Mouse (Mus musculus) lung, embryonic 15.5 days (tissue): ENCODE data around the gene Gfra4. TPM values are rescaled to one million over a fixed set of nuclear protein-coding genes. Genes with fewer than 3 reads are reported as not detected.

Source experiments
- ATAC-seq: fragments of 200-750 bp; cut with Nextera tagmentation; 2 replicates; pipeline ENCODE4 v1.8.0; 2017; ENCODE audit warnings: moderate number of reproducible peaks, borderline replicate concordance; ENCODE audit not compliant: low FRiP score, low TSS enrichment; ENCODE audit errors: extremely low read depth
- H3K27ac ChIP-seq: fragments of 300-500 bp; sonication (generic); 2 replicates; pipeline ENCODE4 v1.5.1; 2015; ENCODE audit warnings: moderate library complexity, mild to moderate bottlenecking, inconsistent platforms
- H3K27me3 ChIP-seq: fragments of 300-500 bp; sonication (generic); 2 replicates; pipeline ENCODE4 v1.6.1; 2015; ENCODE audit warnings: inconsistent platforms
- H3K36me3 ChIP-seq: fragments of 300-500 bp; sonication (generic); 2 replicates; pipeline ENCODE4 v1.6.1; 2015; ENCODE audit warnings: inconsistent platforms
- H3K4me1 ChIP-seq: fragments of 300-500 bp; sonication (generic); 2 replicates; pipeline ENCODE4 v1.6.1; 2015; ENCODE audit warnings: inconsistent platforms
- H3K4me2 ChIP-seq: fragments of 300-500 bp; sonication (generic); 2 replicates; pipeline ENCODE4 v1.6.1; 2015; ENCODE audit warnings: inconsistent platforms, mild to moderate bottlenecking, moderate library complexity
- H3K4me3 ChIP-seq: fragments of 300-500 bp; sonication (generic); 2 replicates; pipeline ENCODE4 v1.5.1; 2015; ENCODE audit warnings: mild to moderate bottlenecking, inconsistent platforms
- H3K9ac ChIP-seq: fragments of 300-500 bp; sonication (generic); 2 replicates; pipeline ENCODE4 v1.6.1; 2015; ENCODE audit warnings: inconsistent platforms
- H3K9me3 ChIP-seq: fragments of 300-500 bp; sonication (generic); 2 replicates; pipeline ENCODE4 v1.6.1; 2016; ENCODE audit warnings: inconsistent platforms
- WGBS: fragments of 180-500 bp; shearing (Covaris S2); methylation state at CpG from one replicate; pipeline ENCODE4 v1.1.7; 2015; 5-methylcytosine and 5-hydroxymethylcytosine counted together
- polyA plus RNA-seq: library from polyadenylated mRNA; unstranded; fragments of >200 nt; fragmentation: Nextera tagmentation; extraction: Ambion mirVana; gene quantifications from 2 replicates; pipeline ENCODE4 v1.2.1, GENCODE M21; 2015

Gfra4 gene
- polyA plus RNA-seq, 1 experiment from 2014 or later: 12.5 TPM

DNA sequence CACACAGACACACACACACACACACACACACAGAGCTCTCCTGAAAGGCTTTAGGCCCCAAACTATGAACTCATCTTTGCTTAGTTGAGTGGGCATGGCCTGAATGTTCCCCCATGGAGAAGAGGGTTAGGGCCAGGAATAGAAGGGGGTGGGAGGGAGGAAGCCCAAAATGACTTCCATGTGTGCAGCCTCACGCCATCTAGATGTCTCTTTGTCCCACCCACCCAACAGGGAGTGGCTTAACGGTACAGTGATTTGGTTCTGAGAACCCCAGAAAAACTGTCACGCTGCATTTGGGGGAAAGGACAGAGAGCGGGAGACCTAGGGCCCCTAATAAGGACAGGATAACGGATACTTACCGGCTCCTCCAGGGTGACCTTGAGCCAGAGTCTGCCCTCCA lies 17.9 kb upstream of the Gfra4 start:
- Histone ChIP-seq H3K27me3 (peaks cover 31% of the 10 kb centered on the region), H3K9ac (no peak overlapping the region), H3K4me3 (no peak overlapping the region), H3K4me1 (peaks cover 35% of the 10 kb centered on the region), H3K4me2 (no peak overlapping the region), H3K9me3 (no peaks in the 10 kb centered on the region), H3K36me3 (no peaks in the 10 kb centered on the region), H3K27ac (no peak overlapping the region)
- 68% methylated on average over 6 of the region's 6 CpGs for WGBS
- ATAC-seq: no peak

GRCm38 (mm10) chr2:131059781-131060540 lies 17.1 kb upstream of the Gfra4 start:
- Histone ChIP-seq H3K27ac (peak overlapping the region; percentile 24; the same call in 1 of the 2 replicates), H3K4me1 (peaks cover 42% of the 10 kb centered on the region), H3K27me3 (peaks cover 38% of the 10 kb centered on the region), H3K9me3 (no peaks in the 10 kb centered on the region), H3K4me3 (no peak overlapping the region), H3K36me3 (no peaks in the 10 kb centered on the region), H3K9ac (no peak overlapping the region), H3K4me2 (no peak overlapping the region)
- 65% methylated on average over 9 of the region's 9 CpGs for WGBS
- ATAC-seq: no peak

DNA sequence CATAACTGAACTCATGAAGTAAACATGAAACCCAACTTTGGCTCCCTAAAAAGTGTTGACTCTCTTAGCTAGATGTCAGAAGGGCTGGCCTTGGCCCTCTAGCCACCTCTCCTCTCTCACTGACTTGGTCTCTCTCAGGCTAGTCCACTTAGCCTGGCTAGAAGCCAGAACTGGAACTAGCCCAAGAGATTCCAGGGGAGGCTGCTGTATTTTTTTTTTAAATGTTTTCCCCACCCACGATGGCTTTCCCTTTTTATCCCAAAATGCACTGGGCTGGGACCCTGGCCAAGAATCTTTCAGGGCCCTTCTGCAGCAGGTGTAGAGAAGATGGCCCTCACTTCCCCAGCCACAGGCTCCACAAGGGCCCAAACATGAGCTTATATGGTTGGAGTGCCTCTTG lies 16.5 kb upstream of the Gfra4 start:
- 13% methylated on average over 1 of the region's 1 CpGs for WGBS
- no peak; the same call in 1 of the 2 replicates for ATAC-seq
- Histone ChIP-seq H3K4me2 (no peak overlapping the region), H3K27ac (peak overlapping the region; percentile 24; the same call in 1 of the 2 replicates), H3K4me3 (no peak overlapping the region), H3K9ac (no peak overlapping the region), H3K36me3 (no peaks in the 10 kb centered on the region), H3K27me3 (peaks cover 38% of the 10 kb centered on the region), H3K4me1 (peaks cover 47% of the 10 kb centered on the region), H3K9me3 (no peaks in the 10 kb centered on the region)

- WGBS: 89% methylated on average over 8 of the region's 8 CpGs
- H3K27ac ChIP-seq: no peak overlapping the region
- H3K4me1 ChIP-seq: peaks cover 54% of the 10 kb centered on the region
- no peak overlapping the region for H3K9ac ChIP-seq
- H3K4me2 ChIP-seq: no peak overlapping the region
- peaks cover 42% of the 10 kb centered on the region for H3K27me3 ChIP-seq
- no peaks in the 10 kb centered on the region for H3K9me3 ChIP-seq
- H3K4me3 ChIP-seq: no peak overlapping the region
- no peaks in the 10 kb centered on the region for H3K36me3 ChIP-seq
- ATAC-seq: no peak
Measured at GRCm38 (mm10) chr2:131058672-131059071, 15.8 kb upstream of the Gfra4 start.

DNA sequence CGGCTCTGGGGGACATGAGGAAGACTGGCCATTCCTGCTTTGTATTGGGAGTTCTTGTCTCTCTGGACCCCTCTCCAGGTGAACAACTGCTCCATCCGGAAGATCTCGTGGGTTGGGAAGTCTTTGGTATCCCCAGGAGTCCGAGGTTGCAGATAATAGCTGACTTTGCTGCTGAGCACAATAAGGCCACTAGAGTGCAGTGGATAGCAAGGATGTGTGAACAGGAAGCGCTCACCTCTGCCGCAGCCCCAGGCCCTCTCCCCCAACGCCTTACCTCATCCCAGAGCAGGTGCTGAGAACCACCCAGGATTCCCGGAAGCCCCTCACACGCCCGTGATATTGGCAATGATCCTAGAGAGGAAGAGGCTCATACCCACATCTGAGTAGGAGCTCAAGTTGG lies 13.3 kb upstream of the Gfra4 start:
- H3K9ac ChIP-seq: no peak overlapping the region
- no peak overlapping the region for H3K4me3 ChIP-seq
- H3K4me1 ChIP-seq: peaks cover 47% of the 10 kb centered on the region
- H3K9me3 ChIP-seq: no peaks in the 10 kb centered on the region
- no peaks in the 10 kb centered on the region for H3K36me3 ChIP-seq
- 2% methylated on average over 10 of the region's 10 CpGs for WGBS
- peaks cover 54% of the 10 kb centered on the region for H3K27me3 ChIP-seq
- no peak for ATAC-seq
- peak overlapping the region; percentile 18; the same call in 1 of the 2 replicates for H3K4me2 ChIP-seq
- no peak overlapping the region for H3K27ac ChIP-seq

DNA sequence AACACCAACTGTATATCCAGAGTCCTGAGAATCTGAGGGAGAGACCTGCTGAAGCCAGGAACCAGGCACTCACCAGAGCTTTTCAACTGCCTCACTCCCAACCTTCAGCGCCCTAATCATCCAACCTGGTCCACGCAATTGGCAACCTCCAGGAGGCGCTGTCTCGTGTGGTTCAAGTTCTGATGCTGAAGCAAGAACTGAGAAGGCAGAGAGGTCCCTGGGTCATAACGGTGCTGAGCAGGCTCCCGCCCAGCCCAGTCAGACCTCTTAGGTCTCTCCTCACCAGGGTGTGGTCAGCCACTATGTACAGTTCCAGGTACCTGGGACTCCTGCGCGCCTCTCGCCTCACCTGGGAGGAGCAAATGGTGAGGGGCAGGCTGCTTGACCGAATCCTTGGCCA lies 12.7 kb upstream of the Gfra4 start:
- peaks cover 47% of the 10 kb centered on the region for H3K4me1 ChIP-seq
- WGBS: 5% methylated on average over 10 of the region's 10 CpGs
- H3K36me3 ChIP-seq: no peaks in the 10 kb centered on the region
- H3K9me3 ChIP-seq: no peaks in the 10 kb centered on the region
- peaks cover 59% of the 10 kb centered on the region for H3K27me3 ChIP-seq
- no peak for ATAC-seq
- H3K27ac ChIP-seq: no peak overlapping the region
- H3K4me2 ChIP-seq: peak overlapping the region; percentile 18; the same call in 1 of the 2 replicates
- no peak overlapping the region for H3K4me3 ChIP-seq
- H3K9ac ChIP-seq: no peak overlapping the region

DNA sequence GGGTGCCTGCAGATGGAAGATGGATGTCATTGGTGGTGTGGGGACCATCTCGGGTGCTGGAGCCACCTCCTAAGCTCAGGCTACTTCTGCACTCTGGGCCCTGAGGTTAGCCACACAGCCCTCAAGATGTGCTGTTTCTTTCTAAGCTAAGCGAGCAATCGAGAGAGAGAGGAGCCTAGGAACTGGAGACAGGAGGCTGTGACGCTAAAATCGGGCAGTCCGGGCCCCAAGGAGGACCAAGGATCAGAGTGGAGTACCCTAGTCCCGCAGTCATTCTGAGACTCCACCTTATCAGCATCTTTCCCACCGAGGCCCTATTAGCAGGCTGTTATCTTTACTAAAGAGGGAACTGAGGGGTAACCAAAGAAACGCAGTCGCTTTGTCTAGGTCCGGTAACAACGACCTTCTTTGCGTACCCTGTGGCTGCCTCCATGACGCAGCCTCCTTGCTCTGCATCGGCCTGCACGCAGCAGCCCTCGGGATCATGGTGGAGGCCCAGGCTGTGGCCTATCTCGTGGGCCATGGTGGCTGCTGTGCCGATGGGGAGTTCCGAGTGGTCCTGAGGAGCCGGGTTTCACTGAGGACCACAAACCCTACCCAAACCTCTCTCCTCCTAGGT lies 11.9 kb upstream of the Gfra4 start:
- no peak overlapping the region for H3K27ac ChIP-seq
- peak overlapping the region; percentile 23 for H3K4me3 ChIP-seq
- no peak for ATAC-seq
- 7% methylated on average over 21 of the region's 21 CpGs for WGBS
- H3K36me3 ChIP-seq: no peaks in the 10 kb centered on the region
- H3K9me3 ChIP-seq: no peaks in the 10 kb centered on the region
- H3K4me1 ChIP-seq: peaks cover 41% of the 10 kb centered on the region
- peak overlapping the region; percentile 49 for H3K4me2 ChIP-seq
- peaks cover 60% of the 10 kb centered on the region for H3K27me3 ChIP-seq
- H3K9ac ChIP-seq: no peak overlapping the region

DNA sequence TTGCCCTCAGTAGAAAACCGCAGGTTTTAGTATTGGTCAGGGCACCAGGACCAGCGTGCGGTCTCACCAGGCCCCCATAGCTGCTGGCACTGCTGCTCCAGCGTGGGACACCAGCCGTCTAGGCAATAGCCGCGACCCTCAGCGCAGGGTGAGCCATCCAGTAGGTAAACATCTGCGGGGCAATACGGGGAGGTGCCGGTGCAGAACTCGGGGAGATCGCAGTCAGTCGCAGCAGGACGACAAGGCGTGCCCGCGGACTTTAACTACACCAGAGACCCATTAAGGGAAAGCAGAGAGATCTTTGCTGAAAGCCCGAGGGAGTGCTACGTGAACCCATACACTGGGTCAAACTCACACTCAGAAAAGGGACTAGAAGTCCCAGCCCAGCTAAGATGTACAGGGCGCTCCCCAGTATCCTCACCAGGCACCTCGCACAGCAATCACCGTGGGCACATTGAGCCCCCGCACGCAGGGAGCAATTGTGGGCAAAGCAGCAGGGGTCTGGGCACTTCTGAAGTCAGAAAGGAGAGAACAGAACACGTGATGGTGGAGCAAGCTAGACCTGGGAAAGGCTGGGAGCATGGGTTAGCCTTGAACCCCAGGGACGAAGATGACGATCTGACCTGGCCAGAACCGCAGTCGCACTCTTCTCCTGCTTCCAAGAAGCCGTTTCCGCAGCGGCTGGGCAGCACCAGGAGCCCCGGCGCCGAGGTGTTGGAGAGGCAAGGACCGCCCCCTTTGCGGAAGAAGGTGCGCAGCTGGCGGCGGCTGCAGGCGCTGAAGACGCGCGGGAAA lies 11.2 kb upstream of the Gfra4 start:
- Histone ChIP-seq H3K27ac (no peak overlapping the region), H3K9ac (no peak overlapping the region), H3K27me3 (peaks cover 60% of the 10 kb centered on the region), H3K36me3 (no peaks in the 10 kb centered on the region), H3K4me1 (peaks cover 34% of the 10 kb centered on the region), H3K9me3 (no peaks in the 10 kb centered on the region), H3K4me3 (peak overlapping the region; percentile 23), H3K4me2 (peak overlapping the region; percentile 49)
- ATAC-seq: no peak
- WGBS: 3% methylated on average over 45 of the region's 45 CpGs

DNA sequence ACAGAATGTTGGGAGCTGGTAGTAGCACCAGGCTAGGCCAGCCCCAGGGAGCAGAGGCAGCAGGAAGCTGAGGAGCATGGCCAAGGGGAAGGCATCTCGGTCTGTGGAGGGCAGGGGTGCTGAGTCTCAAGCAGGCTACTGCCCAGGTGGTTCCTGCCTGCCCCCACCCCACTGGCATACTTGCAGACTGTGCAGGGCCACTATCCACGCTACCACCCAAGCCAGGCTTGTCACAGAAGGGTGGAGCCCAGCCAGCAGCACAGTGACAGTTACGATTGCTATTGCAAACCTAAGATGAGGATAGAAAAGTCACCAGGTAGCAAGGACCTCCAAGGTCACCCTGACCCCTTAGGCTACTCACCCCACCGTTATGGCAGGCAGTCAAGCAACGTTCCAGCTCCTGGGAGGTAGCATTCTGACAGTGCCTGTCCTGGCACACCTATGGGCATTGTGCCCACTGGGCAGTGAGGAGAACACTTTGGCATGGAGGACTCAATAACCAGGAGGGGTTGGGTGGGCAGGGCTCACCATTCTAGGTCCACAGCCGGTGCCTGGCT lies 10.1 kb upstream of the Gfra4 start:
- Histone ChIP-seq H3K4me3 (no peak overlapping the region), H3K4me1 (peaks cover 30% of the 10 kb centered on the region), H3K27ac (no peak overlapping the region), H3K27me3 (peaks cover 60% of the 10 kb centered on the region), H3K9me3 (no peaks in the 10 kb centered on the region), H3K9ac (no peak overlapping the region), H3K4me2 (no peak overlapping the region), H3K36me3 (no peaks in the 10 kb centered on the region)
- WGBS: 64% methylated on average over 6 of the region's 6 CpGs
- no peak for ATAC-seq

DNA sequence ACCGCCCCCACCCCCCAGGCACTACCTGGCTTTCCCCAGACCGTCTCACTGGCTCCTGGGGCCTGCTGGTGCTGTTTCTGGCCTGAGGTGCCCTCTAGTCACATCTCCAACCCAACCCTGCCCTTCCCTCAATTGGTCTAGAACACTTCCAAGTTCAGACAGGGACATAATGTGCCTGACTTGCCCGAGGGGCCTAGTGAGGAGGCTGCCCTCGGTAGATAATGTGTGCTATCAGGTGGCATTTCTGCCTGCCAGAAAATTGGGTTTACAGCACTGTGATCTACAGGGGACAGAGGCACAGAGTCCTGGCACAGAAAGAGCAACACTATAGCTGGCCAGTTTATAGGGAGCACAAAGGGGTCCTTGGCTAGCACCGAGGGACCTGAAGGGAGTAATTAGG lies 9.2 kb upstream of the Gfra4 start:
- ATAC-seq: no peak
- no peak overlapping the region for H3K4me3 ChIP-seq
- 62% methylated on average over 5 of the region's 5 CpGs for WGBS
- H3K9ac ChIP-seq: no peak overlapping the region
- H3K4me1 ChIP-seq: peaks cover 30% of the 10 kb centered on the region
- H3K9me3 ChIP-seq: no peaks in the 10 kb centered on the region
- no peak overlapping the region for H3K27ac ChIP-seq
- H3K4me2 ChIP-seq: no peak overlapping the region
- H3K36me3 ChIP-seq: no peaks in the 10 kb centered on the region
- H3K27me3 ChIP-seq: peaks cover 60% of the 10 kb centered on the region

- H3K9me3 ChIP-seq: no peaks in the 10 kb centered on the region
- H3K4me2 ChIP-seq: no peak overlapping the region
- no peak overlapping the region for H3K4me3 ChIP-seq
- no peak overlapping the region for H3K27ac ChIP-seq
- peaks cover 28% of the 10 kb centered on the region for H3K27me3 ChIP-seq
- no peak overlapping the region for H3K9ac ChIP-seq
- no peak for ATAC-seq
- H3K4me1 ChIP-seq: peaks cover 16% of the 10 kb centered on the region
- no peaks in the 10 kb centered on the region for H3K36me3 ChIP-seq
- 64% methylated on average over 2 of the region's 2 CpGs for WGBS
Measured at GRCm38 (mm10) chr2:131046025-131046424, 3.1 kb upstream of the Gfra4 start.
